In genomic region chr4:88642526-88642925, GRCm38 (mm10) we compare ENCODE assay signal across 22 mouse cellular contexts. TPM values are rescaled to one million over a fixed set of nuclear protein-coding genes. Genes with fewer than 3 reads are reported as not detected.
DNase-seq lines count a peak whose midpoint lies in the region; ATAC-seq and TF ChIP-seq lines count a peak whose summit lies in the region.
"Had no signal": no experiment of that assay in that cellular context is flagged by ENCODE, and none has a peak within 500 bp of the region (broad histone marks: within the 10 kb centered on the region; RNA-seq: fewer than 3 reads in every experiment).

No protein-coding gene starts in this region.

- H3K36me3 ChIP-seq in forebrain, embryonic 14.5 days (ENCODE audit: control insufficient read depth, insufficient read depth, low read length), result no peaks in the 10 kb centered on the region
- no peaks in the 10 kb centered on the region for H3K36me3 ChIP-seq in forebrain, embryonic 15.5 days
- H3K36me3 ChIP-seq in MEL (ENCODE audit: control insufficient read depth in 1 of 2, insufficient read depth in 2 of 2, low read length in 2 of 2), result no peaks in the 10 kb centered on the region
- no peaks in the 10 kb centered on the region for H3K36me3 ChIP-seq in embryonic facial prominence, embryonic 14.5 days (ENCODE audit: control insufficient read depth, insufficient read depth, low read length)
- H3K36me3 ChIP-seq in heart, adult 2 months (ENCODE audit: control insufficient read depth, insufficient read depth, low read length), result no peaks in the 10 kb centered on the region
- H3K36me3 ChIP-seq in stomach, postnatal 0 days (ENCODE audit: control insufficient read depth, insufficient read depth, low read length), result no peaks in the 10 kb centered on the region
- H3K36me3 ChIP-seq: forebrain, embryonic 10.5 days; limb, embryonic 13.5 days had no signal

- TF ChIP-seq CTCF in MEL (IDR thresholded peaks at IDR 0.05 in 2 of 3, conservative IDR thresholded peaks at IDR 0.05 in 1 of 3; ENCODE audit: control insufficient read depth in 1 of 3, insufficient read depth in 1 of 3, low read depth in 2 of 3, low read length in 3 of 3, poor library complexity in 1 of 3, severe bottlenecking in 1 of 3), result no peak
- TF ChIP-seq CTCF in heart, adult 2 months (IDR thresholded peaks at IDR 0.05), result no peak
- TF ChIP-seq CTCF in stomach, postnatal 0 days (IDR thresholded peaks at IDR 0.05; ENCODE audit: low read depth), result no peak

- no peak overlapping the region for H3K4me3 ChIP-seq in forebrain, embryonic 14.5 days (ENCODE audit: low read depth, low read length)
- H3K4me3 ChIP-seq in forebrain, embryonic 15.5 days, result no peak overlapping the region
- no peak overlapping the region for H3K4me3 ChIP-seq in MEL (ENCODE audit: control insufficient read depth in 1 of 2, insufficient read depth in 1 of 2, low read depth in 2 of 2, low read length in 2 of 2)
- H3K4me3 ChIP-seq in embryonic facial prominence, embryonic 14.5 days (ENCODE audit: low read depth, low read length), result no peak overlapping the region
- H3K4me3 ChIP-seq in heart, adult 2 months, result no peak overlapping the region
- no peak overlapping the region for H3K4me3 ChIP-seq in stomach, postnatal 0 days (ENCODE audit: low read depth, low read length)
- H3K4me3 ChIP-seq: forebrain, embryonic 10.5 days; layer of hippocampus, adult 2 months; left cerebral cortex, adult 2 months; limb, embryonic 13.5 days had no signal

- TF ChIP-seq POLR2A in MEL (IDR thresholded peaks at IDR 0.05; ENCODE audit: control insufficient read depth in 1 of 2, insufficient read depth in 1 of 2, low read depth in 1 of 2, low read length in 2 of 2, poor library complexity in 1 of 2), result no peak
- TF ChIP-seq POLR2A in heart, adult 2 months (IDR thresholded peaks at IDR 0.05; ENCODE audit: insufficient read depth, low read depth, low read length), result no peak

- H3K9me3 ChIP-seq in forebrain, embryonic 14.5 days (replicated peaks; ENCODE audit: control insufficient read depth, low read length), result no peaks in the 10 kb centered on the region
- no peaks in the 10 kb centered on the region for H3K9me3 ChIP-seq in forebrain, embryonic 15.5 days
- H3K9me3 ChIP-seq in MEL (replicated peaks; ENCODE audit: insufficient read depth, low read length), result no peaks in the 10 kb centered on the region
- no peaks in the 10 kb centered on the region for H3K9me3 ChIP-seq in embryonic facial prominence, embryonic 14.5 days (ENCODE audit: control insufficient read depth, low read length)
- no peaks in the 10 kb centered on the region for H3K9me3 ChIP-seq in stomach, postnatal 0 days (ENCODE audit: control insufficient read depth, low read length)
- H3K9me3 ChIP-seq: forebrain, embryonic 10.5 days; limb, embryonic 13.5 days had no signal

- no peak for ATAC-seq in forebrain, embryonic 14.5 days
- ATAC-seq in forebrain, embryonic 15.5 days (replicated peaks), result no peak
- no peak for ATAC-seq in embryonic facial prominence, embryonic 14.5 days (ENCODE audit: low read depth)
- ATAC-seq in stomach, postnatal 0 days (ENCODE audit: low FRiP score, low TSS enrichment), result no peak
- ATAC-seq: activated CD4-positive, CD25-positive, alpha-beta regulatory T cell, adult 4 months; hindbrain, embryonic 16.5 days had no signal

- 35% methylated on average over 2 of the region's 2 CpGs for WGBS in forebrain, embryonic 14.5 days
- WGBS in forebrain, embryonic 15.5 days, result 27% methylated on average over 2 of the region's 2 CpGs
- 22% methylated on average over 2 of the region's 2 CpGs for WGBS in embryonic facial prominence, embryonic 14.5 days
- 27% methylated on average over 2 of the region's 2 CpGs for WGBS in heart, adult 2 months
- 26% methylated on average over 2 of the region's 2 CpGs for WGBS in stomach, postnatal 0 days

- H3K9ac ChIP-seq in forebrain, embryonic 14.5 days (ENCODE audit: low read length), result no peak overlapping the region
- H3K9ac ChIP-seq in forebrain, embryonic 15.5 days (replicated peaks), result no peak overlapping the region
- H3K9ac ChIP-seq in MEL (ENCODE audit: control insufficient read depth, low read depth, low read length, poor library complexity, severe bottlenecking), result no peak overlapping the region
- H3K9ac ChIP-seq in embryonic facial prominence, embryonic 14.5 days (ENCODE audit: low read depth, low read length), result no peak overlapping the region
- no peak overlapping the region for H3K9ac ChIP-seq in heart, adult 2 months (ENCODE audit: low read depth, low read length)
- H3K9ac ChIP-seq in stomach, postnatal 0 days (ENCODE audit: low read length), result no peak overlapping the region
- H3K9ac ChIP-seq: limb, embryonic 13.5 days had no signal

- no peak for TF ChIP-seq RAD21 in MEL (IDR thresholded peaks at IDR 0.05; ENCODE audit: low read depth, low read length)

- no peaks in the 10 kb centered on the region for H3K4me1 ChIP-seq in forebrain, embryonic 14.5 days (ENCODE audit: control insufficient read depth, insufficient read depth, low read length)
- H3K4me1 ChIP-seq in forebrain, embryonic 15.5 days, result no peaks in the 10 kb centered on the region
- H3K4me1 ChIP-seq in MEL (ENCODE audit: control insufficient read depth in 1 of 2, insufficient read depth in 2 of 2, low read length in 2 of 2), result no peaks in the 10 kb centered on the region
- H3K4me1 ChIP-seq in embryonic facial prominence, embryonic 14.5 days (ENCODE audit: control insufficient read depth, insufficient read depth, low read length), result no peaks in the 10 kb centered on the region
- H3K4me1 ChIP-seq in heart, adult 2 months (ENCODE audit: control insufficient read depth, insufficient read depth, low read length), result no peaks in the 10 kb centered on the region
- no peaks in the 10 kb centered on the region for H3K4me1 ChIP-seq in stomach, postnatal 0 days (replicated peaks; ENCODE audit: control insufficient read depth, insufficient read depth)
- H3K4me1 ChIP-seq: forebrain, embryonic 10.5 days; limb, embryonic 13.5 days had no signal

- no peaks in the 10 kb centered on the region for H3K79me2 ChIP-seq in MEL (ENCODE audit: control insufficient read depth, insufficient read depth, low read length, poor library complexity)
- no peaks in the 10 kb centered on the region for H3K79me2 ChIP-seq in heart, adult 2 months (replicated peaks; ENCODE audit: control insufficient read depth, insufficient read depth, low read length)

- H3K4me2 ChIP-seq in forebrain, embryonic 14.5 days (ENCODE audit: low read length), result no peak overlapping the region
- H3K4me2 ChIP-seq in forebrain, embryonic 15.5 days (replicated peaks), result no peak overlapping the region
- no peak overlapping the region for H3K4me2 ChIP-seq in embryonic facial prominence, embryonic 14.5 days (ENCODE audit: low read depth, low read length)
- H3K4me2 ChIP-seq in stomach, postnatal 0 days (replicated peaks; ENCODE audit: low read depth), result no peak overlapping the region
- H3K4me2 ChIP-seq: limb, embryonic 13.5 days had no signal

- TF ChIP-seq EP300 in MEL (IDR thresholded peaks at IDR 0.05; ENCODE audit: low read depth in 1 of 2, low read length in 2 of 2), result no peak
- TF ChIP-seq EP300 in heart, adult 2 months (IDR thresholded peaks at IDR 0.05; ENCODE audit: insufficient read depth, low read depth, low read length), result no peak
- TF ChIP-seq EP300 in stomach, postnatal 0 days (optimal IDR thresholded peaks at IDR 0.05), result no peak

- DNase-seq in forebrain, embryonic 14.5 days (ENCODE audit: low spot score), result peak; percentile 11
- DNase-seq in 3T3-L1 (ENCODE audit: low read depth, low spot score) (peak; percentile 10), MEL (ENCODE audit: low read depth, low spot score) (peak; percentile 63)
- DNase-seq in embryonic facial prominence, embryonic 14.5 days (ENCODE audit: low spot score), result peak; percentile 19
- no peak for DNase-seq in heart, adult 2 months
- DNase-seq in stomach, postnatal 0 days (ENCODE audit: low spot score), result no peak
- no peak for DNase-seq in cerebellum, adult 18-20 months
- DNase-seq: adrenal gland, postnatal 36 days; kidney, adult 8-10 months; lung, adult 2 months; right cerebral cortex, postnatal 14 days had no signal

- no peak overlapping the region for H3K27ac ChIP-seq in forebrain, embryonic 14.5 days (ENCODE audit: low read depth, low read length)
- H3K27ac ChIP-seq in forebrain, embryonic 15.5 days (replicated peaks), result no peak overlapping the region
- H3K27ac ChIP-seq in MEL (ENCODE audit: control insufficient read depth, low read depth, low read length), result no peak overlapping the region
- no peak overlapping the region for H3K27ac ChIP-seq in embryonic facial prominence, embryonic 14.5 days (replicated peaks; ENCODE audit: low read depth, low read length)
- H3K27ac ChIP-seq in heart, adult 2 months, result no peak overlapping the region
- no peak overlapping the region for H3K27ac ChIP-seq in stomach, postnatal 0 days (replicated peaks)
- H3K27ac ChIP-seq: forebrain, embryonic 10.5 days; layer of hippocampus, adult 2 months; left cerebral cortex, adult 2 months; limb, embryonic 13.5 days had no signal

- no peaks in the 10 kb centered on the region for H3K27me3 ChIP-seq in forebrain, embryonic 14.5 days (replicated peaks; ENCODE audit: control insufficient read depth, insufficient read depth, low read length)
- H3K27me3 ChIP-seq in forebrain, embryonic 15.5 days, result no peaks in the 10 kb centered on the region
- no peaks in the 10 kb centered on the region; a peak in 1 of 4 replicates for H3K27me3 ChIP-seq in MEL (ENCODE audit: control insufficient read depth in 1 of 2, insufficient read depth in 2 of 2, low read length in 2 of 2)
- H3K27me3 ChIP-seq in embryonic facial prominence, embryonic 14.5 days (replicated peaks; ENCODE audit: control insufficient read depth, insufficient read depth, low read length), result no peaks in the 10 kb centered on the region
- H3K27me3 ChIP-seq in heart, adult 2 months (ENCODE audit: control insufficient read depth, insufficient read depth, low read length), result no peaks in the 10 kb centered on the region
- no peaks in the 10 kb centered on the region for H3K27me3 ChIP-seq in stomach, postnatal 0 days (ENCODE audit: control insufficient read depth, insufficient read depth, low read length)
- H3K27me3 ChIP-seq: limb, embryonic 13.5 days had no signal

- intact Hi-C loops in heart, adult 2 months (cut with DNase I), result no loop called here

RNA-seq across cellular contexts. Expression of gene Ifna13, which starts 1.7 kb away (rescaled TPM):
- not detected in 2 replicates for polyA plus RNA-seq in forebrain, embryonic 14.5 days (2014; fragmentation: Nextera tagmentation; extraction: Ambion mirVana)
- not detected in 2 replicates for polyA plus RNA-seq in forebrain, embryonic 15.5 days (2015; fragmentation: Nextera tagmentation; extraction: Ambion mirVana)
- total RNA-seq in MEL (2012; rRNA removed), result not detected in 2 replicates
- polyA plus RNA-seq in MEL (2012; ENCODE audit: insufficient read depth in 1 of 2, insufficient read length in 2 of 2, low read depth in 1 of 2, low replicate concordance in 2 of 2, missing spikeins in 1 of 2), result not detected
- not detected in 2 replicates for polyA plus RNA-seq in embryonic facial prominence, embryonic 14.5 days (2014; fragmentation: Nextera tagmentation; extraction: Ambion mirVana)
- not detected for total RNA-seq in heart, adult 2 months (2021)
- not detected in 2 replicates for polyA plus RNA-seq in heart, adult 2 months (2012; rRNA removed)
- polyA plus RNA-seq in stomach, postnatal 0 days (2015; fragmentation: Nextera tagmentation; extraction: Ambion mirVana), result not detected in 2 replicates
- total RNA-seq: adrenal gland, postnatal 36 days; layer of hippocampus, adult 2 months; left cerebral cortex, adult 2 months had no signal
- polyA plus RNA-seq: activated CD4-positive, CD25-positive, alpha-beta regulatory T cell, adult 4 months; cortical plate, adult 2 months; forebrain, embryonic 10.5 days; gonadal fat pad, adult 2 months; heart, embryonic 16.5 days; hindbrain, embryonic 16.5 days; limb, embryonic 13.5 days; lung, adult 2 months had no signal

RNA-seq across cellular contexts. Expression of gene C87499, which starts 8.3 kb away (rescaled TPM):
- polyA plus RNA-seq in forebrain, embryonic 14.5 days (2014; fragmentation: Nextera tagmentation; extraction: Ambion mirVana), result not detected in 2 replicates
- polyA plus RNA-seq in forebrain, embryonic 15.5 days (2015; fragmentation: Nextera tagmentation; extraction: Ambion mirVana), result not detected in 2 replicates
- total RNA-seq in MEL (2012; rRNA removed), result not detected in 2 replicates
- polyA plus RNA-seq in MEL (2012; ENCODE audit: insufficient read depth in 1 of 2, insufficient read length in 2 of 2, low read depth in 1 of 2, low replicate concordance in 2 of 2, missing spikeins in 1 of 2), result not detected
- polyA plus RNA-seq in embryonic facial prominence, embryonic 14.5 days (2014; fragmentation: Nextera tagmentation; extraction: Ambion mirVana), result not detected in 2 replicates
- not detected for total RNA-seq in heart, adult 2 months (2021)
- polyA plus RNA-seq in heart, adult 2 months (2012; rRNA removed), result not detected in 2 replicates
- not detected in 2 replicates for polyA plus RNA-seq in stomach, postnatal 0 days (2015; fragmentation: Nextera tagmentation; extraction: Ambion mirVana)
- total RNA-seq: adrenal gland, postnatal 36 days; layer of hippocampus, adult 2 months; left cerebral cortex, adult 2 months; megakaryocyte progenitor cell, adult 5-6 weeks had no signal
- polyA plus RNA-seq: activated CD4-positive, CD25-positive, alpha-beta regulatory T cell, adult 4 months; cortical plate, adult 2 months; forebrain, embryonic 10.5 days; gonadal fat pad, adult 2 months; heart, embryonic 16.5 days; hindbrain, embryonic 16.5 days; limb, embryonic 13.5 days; lung, adult 2 months had no signal

RNA-seq across cellular contexts. Expression of gene Ifna16, which starts 34.2 kb away (rescaled TPM):
- polyA plus RNA-seq in forebrain, embryonic 14.5 days (2014; fragmentation: Nextera tagmentation; extraction: Ambion mirVana), result not detected in 2 replicates
- polyA plus RNA-seq in forebrain, embryonic 15.5 days (2015; fragmentation: Nextera tagmentation; extraction: Ambion mirVana), result not detected in 2 replicates
- not detected in 2 replicates for total RNA-seq in MEL (2012; rRNA removed)
- not detected for polyA plus RNA-seq in MEL (2012; ENCODE audit: insufficient read depth in 1 of 2, insufficient read length in 2 of 2, low read depth in 1 of 2, low replicate concordance in 2 of 2, missing spikeins in 1 of 2)
- polyA plus RNA-seq in embryonic facial prominence, embryonic 14.5 days (2014; fragmentation: Nextera tagmentation; extraction: Ambion mirVana), result not detected in 2 replicates
- not detected for total RNA-seq in heart, adult 2 months (2021)
- polyA plus RNA-seq in heart, adult 2 months (2012; rRNA removed), result not detected in 2 replicates
- not detected in 2 replicates for polyA plus RNA-seq in stomach, postnatal 0 days (2015; fragmentation: Nextera tagmentation; extraction: Ambion mirVana)
- total RNA-seq: adrenal gland, postnatal 36 days; layer of hippocampus, adult 2 months; left cerebral cortex, adult 2 months; megakaryocyte progenitor cell, adult 5-6 weeks had no signal
- polyA plus RNA-seq: activated CD4-positive, CD25-positive, alpha-beta regulatory T cell, adult 4 months; cortical plate, adult 2 months; forebrain, embryonic 10.5 days; gonadal fat pad, adult 2 months; heart, embryonic 16.5 days; hindbrain, embryonic 16.5 days; limb, embryonic 13.5 days; lung, adult 2 months had no signal

RNA-seq across cellular contexts. Expression of gene Ifna12, which starts 39.4 kb away (rescaled TPM):
- polyA plus RNA-seq in forebrain, embryonic 14.5 days (2014; fragmentation: Nextera tagmentation; extraction: Ambion mirVana), result not detected in 2 replicates
- not detected in 2 replicates for polyA plus RNA-seq in forebrain, embryonic 15.5 days (2015; fragmentation: Nextera tagmentation; extraction: Ambion mirVana)
- total RNA-seq in MEL (2012; rRNA removed), result not detected in 2 replicates
- not detected for polyA plus RNA-seq in MEL (2012; ENCODE audit: insufficient read depth in 1 of 2, insufficient read length in 2 of 2, low read depth in 1 of 2, low replicate concordance in 2 of 2, missing spikeins in 1 of 2)
- polyA plus RNA-seq in embryonic facial prominence, embryonic 14.5 days (2014; fragmentation: Nextera tagmentation; extraction: Ambion mirVana), result not detected in 2 replicates
- not detected for total RNA-seq in heart, adult 2 months (2021)
- polyA plus RNA-seq in heart, adult 2 months (2012; rRNA removed), result not detected in 2 replicates
- polyA plus RNA-seq in stomach, postnatal 0 days (2015; fragmentation: Nextera tagmentation; extraction: Ambion mirVana), result not detected in 2 replicates
- total RNA-seq: adrenal gland, postnatal 36 days; layer of hippocampus, adult 2 months; left cerebral cortex, adult 2 months; megakaryocyte progenitor cell, adult 5-6 weeks had no signal
- polyA plus RNA-seq: activated CD4-positive, CD25-positive, alpha-beta regulatory T cell, adult 4 months; cortical plate, adult 2 months; forebrain, embryonic 10.5 days; gonadal fat pad, adult 2 months; heart, embryonic 16.5 days; hindbrain, embryonic 16.5 days; limb, embryonic 13.5 days; lung, adult 2 months had no signal

RNA-seq across cellular contexts. Expression of gene Ifna2, which starts 41.2 kb away (rescaled TPM):
- not detected in 2 replicates for polyA plus RNA-seq in forebrain, embryonic 14.5 days (2014; fragmentation: Nextera tagmentation; extraction: Ambion mirVana)
- not detected in 2 replicates for polyA plus RNA-seq in forebrain, embryonic 15.5 days (2015; fragmentation: Nextera tagmentation; extraction: Ambion mirVana)
- not detected in 2 replicates for total RNA-seq in MEL (2012; rRNA removed)
- polyA plus RNA-seq in MEL (2012; ENCODE audit: insufficient read depth in 1 of 2, insufficient read length in 2 of 2, low read depth in 1 of 2, low replicate concordance in 2 of 2, missing spikeins in 1 of 2), result not detected
- not detected in 2 replicates for polyA plus RNA-seq in embryonic facial prominence, embryonic 14.5 days (2014; fragmentation: Nextera tagmentation; extraction: Ambion mirVana)
- not detected for total RNA-seq in heart, adult 2 months (2021)
- polyA plus RNA-seq in heart, adult 2 months (2012; rRNA removed), result not detected in 2 replicates
- polyA plus RNA-seq in stomach, postnatal 0 days (2015; fragmentation: Nextera tagmentation; extraction: Ambion mirVana), result not detected in 2 replicates
- total RNA-seq: adrenal gland, postnatal 36 days; layer of hippocampus, adult 2 months; left cerebral cortex, adult 2 months; megakaryocyte progenitor cell, adult 5-6 weeks had no signal
- polyA plus RNA-seq: activated CD4-positive, CD25-positive, alpha-beta regulatory T cell, adult 4 months; cortical plate, adult 2 months; forebrain, embryonic 10.5 days; gonadal fat pad, adult 2 months; heart, embryonic 16.5 days; hindbrain, embryonic 16.5 days; limb, embryonic 13.5 days; lung, adult 2 months had no signal

Comparison
In these comparisons a context has a peak if more than half of its experiments do, and no peak if none do; other contexts are left out.
1. DNase-seq: peak in forebrain, embryonic 14.5 days (single experiment), 3T3-L1 (single experiment), MEL (single experiment) and embryonic facial prominence, embryonic 14.5 days (single experiment); none in heart, adult 2 months (0 of 2), stomach, postnatal 0 days (single experiment) and cerebellum, adult 18-20 months (0 of 2).